Mouse (Mus musculus): ENCODE measurements around the gene Bbc3. TPM values are rescaled to one million over a fixed set of nuclear protein-coding genes. Genes with fewer than 3 reads are reported as not detected.

The Bbc3 gene
- polyA plus RNA-seq, 1 experiment from 2014 or later: 3.7 TPM

DNA sequence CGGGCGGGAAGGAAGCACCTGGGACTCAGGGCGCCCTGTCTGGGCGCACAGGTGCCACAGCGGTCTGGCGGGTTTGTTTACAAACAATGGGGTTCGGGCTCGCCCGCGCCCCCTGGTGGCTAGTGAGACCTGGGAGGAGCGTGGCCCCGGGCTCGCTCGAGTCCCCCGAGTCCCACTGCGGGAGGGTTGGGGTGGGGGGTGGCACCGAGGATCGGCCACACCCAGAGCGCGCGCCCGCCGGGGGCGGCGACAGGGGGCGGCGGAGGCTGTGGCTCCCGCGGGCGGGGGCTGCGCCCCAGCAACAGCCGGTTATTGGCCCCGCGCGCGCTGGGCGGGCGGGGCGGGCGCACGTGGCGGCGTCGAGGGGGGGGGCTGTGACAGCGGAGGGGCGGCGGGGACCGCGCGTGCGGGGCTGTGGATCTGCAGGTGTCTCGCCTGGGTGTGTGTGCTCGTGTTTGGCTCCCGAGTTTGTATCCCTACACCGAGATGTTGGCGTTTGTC lies 1.9 kb downstream of the Bbc3 start:
- H3K9me3 ChIP-seq (ENCODE audit: low read length): no peaks in the 10 kb centered on the region
- peak overlapping the region; percentile 95 for H3K9ac ChIP-seq (replicated peaks)
- H3K27me3 ChIP-seq (ENCODE audit: insufficient read depth, low read length): peaks cover 2% of the 10 kb centered on the region; the same call in 1 of the 2 replicates
- peaks cover 45% of the 10 kb centered on the region for H3K4me1 ChIP-seq (ENCODE audit: insufficient read depth)
- TF ChIP-seq EP300 (IDR thresholded peaks at IDR 0.05; ENCODE audit: low read depth) (no peak), CTCF (IDR thresholded peaks at IDR 0.05; ENCODE audit: low read depth) (peak; percentile 88)
- peak overlapping the region; percentile 81 for H3K4me3 ChIP-seq (ENCODE audit: low read depth, low read length)
- no peaks in the 10 kb centered on the region for H3K36me3 ChIP-seq (replicated peaks; ENCODE audit: insufficient read depth, low read length)
- DNase-seq (peak; percentile 94), ATAC-seq (peak; percentile 45)
- under 1% methylated on average over 38 of the region's 56 CpGs for WGBS (ENCODE audit: insufficient replicate concordance)
- H3K27ac ChIP-seq (ENCODE audit: low read depth): peak overlapping the region; percentile 99
- peak overlapping the region; percentile 100 for H3K4me2 ChIP-seq (ENCODE audit: low read depth, low read length)

- Histone ChIP-seq H3K27me3 (ENCODE audit: insufficient read depth, low read length) (peaks cover 2% of the 10 kb centered on the region; the same call in 1 of the 2 replicates), H3K4me1 (ENCODE audit: insufficient read depth) (peaks cover 45% of the 10 kb centered on the region), H3K4me3 (ENCODE audit: low read depth, low read length) (peak overlapping the region; percentile 81), H3K4me2 (ENCODE audit: low read depth, low read length) (peak overlapping the region; percentile 100), H3K27ac (ENCODE audit: low read depth) (peak overlapping the region; percentile 99), H3K9ac (replicated peaks) (peak overlapping the region; percentile 95), H3K36me3 (replicated peaks; ENCODE audit: insufficient read depth, low read length) (no peaks in the 10 kb centered on the region), H3K9me3 (ENCODE audit: low read length) (no peaks in the 10 kb centered on the region)
- peak; percentile 70 for DNase-seq
- ATAC-seq: no peak
- TF ChIP-seq EP300 (IDR thresholded peaks at IDR 0.05; ENCODE audit: low read depth) (no peak), CTCF (IDR thresholded peaks at IDR 0.05; ENCODE audit: low read depth) (no peak)
- under 1% methylated on average over 27 of the region's 31 CpGs for WGBS (ENCODE audit: insufficient replicate concordance)
These were observed 2.6 kb downstream of the Bbc3 start for GRCm38 (mm10) chr7:16310521-16311452.

- peak overlapping the region; percentile 95 for H3K9ac ChIP-seq (replicated peaks)
- WGBS (ENCODE audit: insufficient replicate concordance): under 1% methylated on average over 14 of the region's 14 CpGs
- no peak for TF ChIP-seq EP300 (IDR thresholded peaks at IDR 0.05; ENCODE audit: low read depth)
- no peak for TF ChIP-seq CTCF (IDR thresholded peaks at IDR 0.05; ENCODE audit: low read depth)
- peaks cover 2% of the 10 kb centered on the region; the same call in 1 of the 2 replicates for H3K27me3 ChIP-seq (ENCODE audit: insufficient read depth, low read length)
- ATAC-seq (no peak), DNase-seq (peak; percentile 62)
- peaks cover 45% of the 10 kb centered on the region for H3K4me1 ChIP-seq (ENCODE audit: insufficient read depth)
- no peaks in the 10 kb centered on the region for H3K9me3 ChIP-seq (ENCODE audit: low read length)
- H3K36me3 ChIP-seq (replicated peaks; ENCODE audit: insufficient read depth, low read length): peaks cover under 1% of the 10 kb centered on the region; the same call in 1 of the 2 replicates
- H3K4me3 ChIP-seq (ENCODE audit: low read depth, low read length): peak overlapping the region; percentile 81
- peak overlapping the region; percentile 100 for H3K4me2 ChIP-seq (ENCODE audit: low read depth, low read length)
- H3K27ac ChIP-seq (ENCODE audit: low read depth): peak overlapping the region; percentile 99
These were observed 3.3 kb downstream of the Bbc3 start for GRCm38 (mm10) chr7:16311453-16312004.

- 3% methylated on average over 33 of the region's 49 CpGs for WGBS (ENCODE audit: insufficient replicate concordance)
- Histone ChIP-seq H3K4me1 (ENCODE audit: insufficient read depth) (peaks cover 45% of the 10 kb centered on the region), H3K27ac (ENCODE audit: low read depth) (peak overlapping the region; percentile 99), H3K9me3 (ENCODE audit: low read length) (no peaks in the 10 kb centered on the region), H3K36me3 (replicated peaks; ENCODE audit: insufficient read depth, low read length) (peaks cover 6% of the 10 kb centered on the region), H3K27me3 (ENCODE audit: insufficient read depth, low read length) (peaks cover 2% of the 10 kb centered on the region; the same call in 1 of the 2 replicates), H3K9ac (replicated peaks) (peak overlapping the region; percentile 95), H3K4me3 (ENCODE audit: low read depth, low read length) (peak overlapping the region; percentile 81), H3K4me2 (ENCODE audit: low read depth, low read length) (peak overlapping the region; percentile 100)
- TF ChIP-seq CTCF (IDR thresholded peaks at IDR 0.05; ENCODE audit: low read depth): no peak
- no peak for TF ChIP-seq EP300 (IDR thresholded peaks at IDR 0.05; ENCODE audit: low read depth)
- DNase-seq (peak; percentile 58), ATAC-seq (no peak)
These were observed 3.9 kb downstream of the Bbc3 start for GRCm38 (mm10) chr7:16312011-16312671.

- H3K36me3 ChIP-seq (replicated peaks; ENCODE audit: insufficient read depth, low read length): peaks cover 13% of the 10 kb centered on the region
- H3K27me3 ChIP-seq (ENCODE audit: insufficient read depth, low read length): peaks cover 2% of the 10 kb centered on the region; the same call in 1 of the 2 replicates
- H3K4me3 ChIP-seq (ENCODE audit: low read depth, low read length): peak overlapping the region; percentile 81
- ATAC-seq (peak; percentile 30), DNase-seq (peak; percentile 78)
- H3K9me3 ChIP-seq (ENCODE audit: low read length): no peaks in the 10 kb centered on the region
- peaks cover 45% of the 10 kb centered on the region for H3K4me1 ChIP-seq (ENCODE audit: insufficient read depth)
- peak overlapping the region; percentile 95 for H3K9ac ChIP-seq (replicated peaks)
- H3K4me2 ChIP-seq (ENCODE audit: low read depth, low read length): peak overlapping the region; percentile 100
- TF ChIP-seq EP300 (IDR thresholded peaks at IDR 0.05; ENCODE audit: low read depth) (0 out of 2 replicates have a peak, but pooled peaks have one; percentile 5), CTCF (IDR thresholded peaks at IDR 0.05; ENCODE audit: low read depth) (no peak)
- H3K27ac ChIP-seq (ENCODE audit: low read depth): peak overlapping the region; percentile 99
- 0% methylated on average over 12 of the region's 12 CpGs for WGBS (ENCODE audit: insufficient replicate concordance)
These were observed 4.6 kb downstream of the Bbc3 start for GRCm38 (mm10) chr7:16312672-16313311.
